Mouse (Mus musculus) limb, embryonic 14.5 days (tissue): ENCODE results near the gene Ablim1. TPM values are rescaled to one million over a fixed set of nuclear protein-coding genes. Genes with fewer than 3 reads are reported as not detected.

ENCODE experiments used
- ATAC-seq: fragments of 200-750 bp; cut with Nextera tagmentation; 2 replicates; pipeline ENCODE4 v1.8.0; 2017; ENCODE audit warnings: low read depth, moderate number of reproducible peaks, moderate TSS enrichment; ENCODE audit not compliant: low FRiP score
- DNase-seq: peaks from one replicate; pipeline ENCODE4 v3.0.0-alpha.2; 2015; ENCODE audit warnings: low spot score
- H3K27ac ChIP-seq: fragments of 300-500 bp; sonication (generic); replicated peaks from 2 replicates; pipeline ENCODE4 v1.5.1; 2014; ENCODE audit warnings: low read depth, mild to moderate bottlenecking, low read length, moderate library complexity, mixed read lengths
- H3K27me3 ChIP-seq: fragments of 300-500 bp; sonication (generic); 2 replicates; pipeline ENCODE4 v1.6.1; 2014; ENCODE audit warnings: low read length, mixed read lengths; ENCODE audit not compliant: control insufficient read depth, insufficient read depth
- H3K36me3 ChIP-seq: fragments of 300-500 bp; sonication (generic); 2 replicates; pipeline ENCODE4 v1.6.1; 2014; ENCODE audit warnings: mild to moderate bottlenecking, low read length, moderate library complexity, mixed read lengths; ENCODE audit not compliant: control insufficient read depth, insufficient read depth
- H3K4me1 ChIP-seq: fragments of 300-500 bp; sonication (generic); 2 replicates; pipeline ENCODE4 v1.6.1; 2014; ENCODE audit warnings: antibody characterized with exemption, low read length, mixed read lengths; ENCODE audit not compliant: control insufficient read depth, insufficient read depth
- H3K4me2 ChIP-seq: fragments of 300-500 bp; sonication (generic); replicated peaks from 2 replicates; pipeline ENCODE4 v1.6.1; 2014; ENCODE audit warnings: low read depth, mild to moderate bottlenecking, low read length, moderate library complexity; ENCODE audit not compliant: severe bottlenecking
- H3K4me3 ChIP-seq: fragments of 300-500 bp; sonication (generic); replicated peaks from 2 replicates; pipeline ENCODE4 v1.5.1; 2014; ENCODE audit warnings: low read length
- H3K9ac ChIP-seq: fragments of 300-500 bp; sonication (generic); 2 replicates; pipeline ENCODE4 v1.6.1; 2014; ENCODE audit warnings: mild to moderate bottlenecking, low read depth, low read length, moderate library complexity; ENCODE audit not compliant: severe bottlenecking
- H3K9me3 ChIP-seq: fragments of 300-500 bp; sonication (generic); 2 replicates; pipeline ENCODE4 v1.6.1; 2016; ENCODE audit warnings: low read length; ENCODE audit not compliant: control insufficient read depth
- POLR2A ChIP-seq: fragments of 200-500 bp; IDR thresholded peaks from 2 replicates; pipeline ENCODE4 v1.8.0; 2012; ENCODE audit warnings: inconsistent platforms, mild to moderate bottlenecking, moderate library complexity, borderline replicate concordance; ENCODE audit not compliant: insufficient read depth, insufficient read length; ENCODE audit errors: extremely low read depth
- WGBS: fragments of 180-500 bp; shearing (Covaris S2); extraction: QIAGEN DNeasy Blood & Tissue Kit; methylation state at CpG from one replicate; pipeline ENCODE4 v1.1.7; 2014; 5-methylcytosine and 5-hydroxymethylcytosine counted together
- polyA plus RNA-seq, 2 experiments: library from polyadenylated mRNA; depleted of rRNA in 1 of 2; stranded (reverse) in 1 of 2; unstranded in 1 of 2; fragments of >200 nt; fragmentation: Nextera tagmentation in 1 of 2; extraction: Ambion mirVana in 1 of 2; gene quantifications; 2 replicates each; pipeline versions ENCODE4 v1.2.1 to v1.2.3; 2012 to 2014

Ablim1 gene
- polyA plus RNA-seq, 2 experiments: 30.6 to 76.9 TPM

DNA sequence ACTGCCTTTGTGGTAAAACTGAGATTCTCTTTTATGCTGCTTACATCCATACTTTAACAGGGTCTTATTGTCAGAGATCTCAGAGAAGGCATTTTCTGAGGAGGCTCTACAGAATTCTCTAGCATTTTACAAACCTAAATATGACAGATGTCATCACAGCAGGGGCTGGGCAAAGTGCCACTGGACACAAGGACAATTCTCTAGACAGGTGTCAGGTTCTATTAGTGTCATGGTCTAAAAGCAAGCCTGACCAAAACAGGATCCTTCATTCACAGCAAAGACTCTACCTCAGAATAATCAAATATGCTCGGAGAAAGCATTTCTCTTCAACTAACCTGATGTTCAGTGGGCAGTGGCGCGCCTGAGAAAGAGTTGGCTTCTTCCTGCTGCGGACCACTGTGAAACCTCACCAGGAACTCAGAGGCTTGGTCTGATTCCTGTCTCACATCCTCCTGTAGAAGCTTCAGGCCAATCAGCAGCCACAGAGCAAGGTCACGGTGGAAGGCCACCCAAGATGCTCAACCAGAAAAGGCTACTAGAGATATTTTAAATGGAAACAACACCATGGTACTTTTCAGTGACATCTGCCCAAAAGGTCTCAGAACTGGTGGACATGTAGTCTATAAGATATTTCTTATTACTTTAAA, 230.1 kb downstream of the Ablim1 start:
- Histone ChIP-seq H3K9me3 (no peaks in the 10 kb centered on the region), H3K27me3 (no peaks in the 10 kb centered on the region), H3K4me2 (no peak overlapping the region), H3K4me1 (0 out of 2 replicates have a peak, but pooled peaks cover 7% of the 10 kb centered on the region), H3K9ac (no peak overlapping the region), H3K4me3 (no peak overlapping the region), H3K36me3 (no peaks in the 10 kb centered on the region), H3K27ac (no peak overlapping the region)
- WGBS: 93% methylated on average over 5 of the region's 5 CpGs
- DNase-seq (no peak), ATAC-seq (no peak)
- TF ChIP-seq POLR2A: no peak

DNA sequence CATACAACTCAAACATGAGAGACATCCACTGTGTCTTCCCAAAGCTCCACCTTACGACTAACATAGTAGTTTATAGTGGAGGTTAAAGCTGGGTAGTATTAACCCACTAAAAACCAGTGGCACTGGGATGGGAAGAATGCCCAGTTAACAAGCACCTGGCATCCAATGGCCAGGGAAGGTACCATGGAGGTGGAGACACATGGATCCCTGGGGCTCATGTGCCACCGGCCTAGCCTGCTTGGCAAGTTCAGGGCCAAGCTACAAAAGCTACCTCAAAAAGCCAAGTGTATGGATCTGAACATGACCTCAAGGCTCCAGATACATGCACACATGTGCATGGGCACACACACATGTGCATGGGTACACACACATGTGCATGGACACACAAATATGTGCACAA, 230.8 kb downstream of the Ablim1 start:
- Histone ChIP-seq H3K4me3 (no peak overlapping the region), H3K9ac (no peak overlapping the region), H3K36me3 (no peaks in the 10 kb centered on the region), H3K4me1 (peaks cover 12% of the 10 kb centered on the region), H3K9me3 (no peaks in the 10 kb centered on the region), H3K4me2 (no peak overlapping the region), H3K27ac (no peak overlapping the region), H3K27me3 (no peaks in the 10 kb centered on the region)
- ATAC-seq (no peak), DNase-seq (no peak)
- 88% methylated on average over 2 of the region's 2 CpGs for WGBS
- no peak for TF ChIP-seq POLR2A

GRCm38 (mm10) chr19:57083183-57083555, 231.6 kb downstream of the Ablim1 start:
- Histone ChIP-seq H3K36me3 (no peaks in the 10 kb centered on the region), H3K9ac (no peak overlapping the region), H3K4me3 (no peak overlapping the region), H3K27me3 (no peaks in the 10 kb centered on the region), H3K9me3 (no peaks in the 10 kb centered on the region), H3K4me1 (peaks cover 19% of the 10 kb centered on the region), H3K27ac (no peak overlapping the region), H3K4me2 (no peak overlapping the region)
- WGBS: 64% methylated on average over 10 of the region's 10 CpGs
- no peak for DNase-seq
- TF ChIP-seq POLR2A: no peak
- no peak for ATAC-seq

DNA sequence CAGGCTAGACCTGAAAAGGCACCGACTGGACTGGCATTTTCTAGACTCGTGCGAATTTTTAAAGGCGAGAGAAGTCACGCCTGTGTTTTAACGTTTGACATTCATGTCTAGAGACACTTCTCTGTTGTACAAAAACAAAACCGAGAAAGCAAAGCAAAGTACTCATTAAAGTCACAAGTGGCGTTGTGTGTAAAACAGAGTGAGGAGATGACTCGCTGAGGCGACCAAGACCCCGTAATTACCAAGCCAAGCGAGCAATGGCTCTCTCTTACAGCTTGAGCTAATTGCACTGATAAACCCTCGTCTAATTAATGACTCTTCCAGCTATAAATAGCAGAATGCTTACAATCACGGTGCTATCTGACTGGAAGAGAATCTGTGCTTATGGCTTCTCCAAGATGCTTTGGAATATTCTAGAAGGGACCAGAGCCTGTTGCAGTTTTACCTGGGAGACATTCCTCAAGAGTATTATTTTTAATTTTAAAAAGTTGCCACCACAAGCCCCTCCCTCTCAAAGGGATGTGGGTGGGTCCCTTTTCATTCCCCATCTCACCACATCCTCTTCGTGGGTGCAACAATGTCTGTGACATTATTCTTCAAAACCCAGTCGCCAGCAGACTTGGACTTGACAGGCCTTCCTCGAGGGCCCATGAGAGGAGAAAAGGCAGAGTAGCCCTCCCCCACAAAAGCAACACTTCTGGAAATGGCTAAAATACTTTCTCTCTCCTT, 232.1 kb downstream of the Ablim1 start:
- Histone ChIP-seq H3K36me3 (no peaks in the 10 kb centered on the region), H3K9me3 (no peaks in the 10 kb centered on the region), H3K4me1 (peaks cover 25% of the 10 kb centered on the region), H3K27ac (no peak overlapping the region), H3K27me3 (no peaks in the 10 kb centered on the region), H3K4me2 (no peak overlapping the region), H3K9ac (no peak overlapping the region), H3K4me3 (no peak overlapping the region)
- ATAC-seq: no peak
- TF ChIP-seq POLR2A: no peak
- 50% methylated on average over 17 of the region's 17 CpGs for whole genome bisulfite sequencing
- DNase-seq: no peak

GRCm38 (mm10) chr19:57081536-57081935, 233.2 kb downstream of the Ablim1 start:
- WGBS: 27% methylated on average over 4 of the region's 4 CpGs
- Histone ChIP-seq H3K4me1 (peaks cover 29% of the 10 kb centered on the region), H3K4me3 (no peak overlapping the region), H3K9me3 (no peaks in the 10 kb centered on the region), H3K4me2 (no peak overlapping the region), H3K27me3 (no peaks in the 10 kb centered on the region), H3K27ac (no peak overlapping the region), H3K9ac (no peak overlapping the region), H3K36me3 (no peaks in the 10 kb centered on the region)
- no peak for DNase-seq
- no peak for ATAC-seq
- TF ChIP-seq POLR2A: no peak
